Mouse (Mus musculus): ENCODE data around the gene Zfp981.
"Not testable (repeated sequence)": the region's sequence is repeated elsewhere in the genome, so short reads cannot be mapped to it uniquely, and the experiment has no call there.

Zfp981 gene

GRCm38 (mm10) chr4:146485183-146485939 lies 16.5 kb upstream of the Zfp981 start:
- DNase-seq (ENCODE audit: low spot score), result not testable (repeated sequence)

- not testable (repeated sequence) for DNase-seq (ENCODE audit: low spot score)
Observed at GRCm38 (mm10) chr4:146486753-146487152, 15.1 kb upstream of the Zfp981 start.

- not testable (repeated sequence) for DNase-seq (ENCODE audit: low spot score)
Observed at GRCm38 (mm10) chr4:146489196-146489595, 12.6 kb upstream of the Zfp981 start.

- not testable (repeated sequence) for DNase-seq (ENCODE audit: low spot score)
Observed at GRCm38 (mm10) chr4:146491993-146492392, 9.8 kb upstream of the Zfp981 start.

- no peak for DNase-seq (ENCODE audit: low spot score)
Observed at GRCm38 (mm10) chr4:146492439-146492838, 9.4 kb upstream of the Zfp981 start.

GRCm38 (mm10) chr4:146492851-146493250 lies 9.0 kb upstream of the Zfp981 start:
- DNase-seq (ENCODE audit: low spot score), result no peak

GRCm38 (mm10) chr4:146493319-146493907 lies 8.4 kb upstream of the Zfp981 start:
- not testable (repeated sequence) for DNase-seq (ENCODE audit: low spot score)

GRCm38 (mm10) chr4:146494980-146495379 lies 6.8 kb upstream of the Zfp981 start:
- DNase-seq (ENCODE audit: low spot score), result no peak

GRCm38 (mm10) chr4:146497695-146498275 lies 4.0 kb upstream of the Zfp981 start:
- DNase-seq (ENCODE audit: low spot score), result not testable (repeated sequence)

- not testable (repeated sequence) for DNase-seq (ENCODE audit: low spot score)
Observed at GRCm38 (mm10) chr4:146509029-146509428, 7.2 kb downstream of the Zfp981 start.

- not testable (repeated sequence) for DNase-seq (ENCODE audit: low spot score)
Observed at GRCm38 (mm10) chr4:146511871-146512270, 10.0 kb downstream of the Zfp981 start.

GRCm38 (mm10) chr4:146516474-146516873 lies 14.6 kb downstream of the Zfp981 start:
- no peak for DNase-seq (ENCODE audit: low spot score)

GRCm38 (mm10) chr4:146517150-146517549 lies 15.3 kb downstream of the Zfp981 start:
- DNase-seq (ENCODE audit: low spot score), result not testable (repeated sequence)

GRCm38 (mm10) chr4:146520723-146521122 lies 18.9 kb downstream of the Zfp981 start:
- no peak for DNase-seq (ENCODE audit: low spot score)

GRCm38 (mm10) chr4:146534574-146534973 lies 32.7 kb downstream of the Zfp981 start:
- DNase-seq (ENCODE audit: low spot score), result no peak

GRCm38 (mm10) chr4:146535883-146536282 lies 34.1 kb downstream of the Zfp981 start:
- DNase-seq (ENCODE audit: low spot score), result no peak

- not testable (repeated sequence) for DNase-seq (ENCODE audit: low spot score)
Observed at GRCm38 (mm10) chr4:146579905-146580873, 78.4 kb downstream of the Zfp981 start.
